Mouse (Mus musculus): ENCODE measurements around the gene Slc7a4. TPM values are rescaled to one million over a fixed set of nuclear protein-coding genes. Genes with fewer than 3 reads are reported as not detected.

The Slc7a4 gene
- total RNA-seq, 2 experiments from 2014 or later: 102 to 105 TPM

DNA sequence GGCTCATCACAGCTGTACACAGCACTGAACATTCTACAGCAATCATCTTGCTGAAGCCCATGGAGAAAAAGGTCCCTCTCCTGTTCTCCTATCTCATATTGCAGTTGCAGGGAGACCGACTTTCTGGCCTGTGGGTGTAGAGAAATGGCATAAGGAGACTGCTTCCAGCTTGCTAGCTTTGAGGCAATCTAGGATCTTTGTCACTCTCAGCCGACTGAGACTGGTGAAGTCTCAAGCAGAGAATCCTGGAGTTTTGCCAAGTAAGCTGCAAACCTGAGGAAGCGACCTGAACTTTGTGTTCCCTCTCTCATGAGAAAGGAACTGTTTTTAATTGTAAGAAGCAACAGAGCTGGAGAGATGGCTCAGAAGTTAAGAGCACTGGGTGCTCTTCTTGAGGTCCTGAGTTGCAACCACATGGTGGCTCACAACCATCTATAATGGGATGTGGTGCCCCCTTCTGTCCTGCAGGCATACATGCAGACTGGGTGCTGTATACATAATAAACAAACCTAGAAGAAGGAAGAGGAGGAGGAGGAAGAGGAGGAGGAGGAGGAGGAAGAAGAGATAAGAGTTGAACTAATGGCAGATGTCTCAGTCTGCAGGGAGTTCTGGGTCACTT lies 18.0 kb upstream of the Slc7a4 start:
- no peak overlapping the region for H3K27ac ChIP-seq
- peak; percentile 51 for TF ChIP-seq CTCF (conservative IDR thresholded peaks at IDR 0.05)
- DNase-seq (ENCODE audit: low spot score in 2 of 2): no peak
- H3K4me3 ChIP-seq: no peak overlapping the region

- no peak for DNase-seq (ENCODE audit: low spot score in 2 of 2)
- no peak overlapping the region for H3K4me3 ChIP-seq
- no peak overlapping the region for H3K27ac ChIP-seq
- TF ChIP-seq CTCF (conservative IDR thresholded peaks at IDR 0.05): no peak
Measured at GRCm38 (mm10) chr16:17590731-17591130, 7.7 kb upstream of the Slc7a4 start.

DNA sequence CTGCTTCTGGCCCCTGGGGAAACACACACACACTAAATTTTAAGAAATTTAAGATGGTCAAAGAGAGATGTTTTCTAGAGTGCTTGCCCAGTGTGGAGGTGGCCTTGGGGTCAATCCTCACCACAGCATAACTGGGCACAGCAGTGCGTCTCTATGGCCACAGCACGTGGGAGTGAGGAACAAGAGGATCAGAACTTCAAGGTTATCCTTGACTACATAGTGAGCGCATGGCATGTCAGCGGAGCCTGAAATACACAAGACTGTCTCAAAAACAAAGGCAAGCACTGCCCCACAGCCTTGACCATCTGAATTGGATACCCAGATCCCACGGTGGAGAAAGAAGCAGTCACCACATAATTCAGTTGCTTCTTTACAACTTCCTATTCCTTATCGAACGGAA lies 1.5 kb upstream of the Slc7a4 start:
- no peak for DNase-seq (ENCODE audit: low spot score in 2 of 2)
- H3K4me3 ChIP-seq: no peak overlapping the region
- H3K27ac ChIP-seq: no peak overlapping the region
- TF ChIP-seq CTCF (conservative IDR thresholded peaks at IDR 0.05): no peak

DNA sequence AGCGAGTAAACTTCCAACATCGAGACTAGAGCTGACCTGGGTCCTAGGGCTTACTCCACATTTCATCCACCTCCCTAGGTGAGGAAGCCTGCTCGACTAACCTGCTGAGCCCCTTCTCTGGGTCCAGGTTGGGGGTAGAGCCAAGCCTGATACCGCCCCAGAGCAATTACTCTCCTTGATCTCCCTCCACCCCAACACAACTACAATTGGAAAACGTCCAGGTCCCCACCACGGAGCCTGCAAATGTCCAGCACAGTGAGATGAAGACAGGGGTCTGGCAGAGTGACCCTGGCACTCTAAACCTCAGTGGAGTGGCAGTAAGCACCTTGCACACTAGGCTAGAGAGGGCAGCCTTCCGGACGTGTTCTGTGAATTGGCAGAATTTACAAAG lies 6.2 kb downstream of the Slc7a4 start:
- peak overlapping the region; percentile 92 for H3K27ac ChIP-seq
- DNase-seq (ENCODE audit: low spot score in 2 of 2): no peak
- no peak for TF ChIP-seq CTCF (conservative IDR thresholded peaks at IDR 0.05)

GRCm38 (mm10) chr16:17575870-17576824 lies 6.9 kb downstream of the Slc7a4 start:
- peak overlapping the region; percentile 92 for H3K27ac ChIP-seq
- no peak for TF ChIP-seq CTCF (conservative IDR thresholded peaks at IDR 0.05)
- DNase-seq (ENCODE audit: low spot score in 2 of 2): peak; percentile 76 to 82
- H3K4me3 ChIP-seq: peak overlapping the region; percentile 90

More for the DNA sequence above, 6.2 kb downstream of the Slc7a4 start:
- peak overlapping the region; percentile 90 for H3K4me3 ChIP-seq

GRCm38 (mm10) chr16:17566186-17566585 lies 16.8 kb downstream of the Slc7a4 start:
- DNase-seq (ENCODE audit: low spot score in 2 of 2): no peak
- peak; percentile 34 for TF ChIP-seq CTCF (conservative IDR thresholded peaks at IDR 0.05)
- H3K27ac ChIP-seq: no peak overlapping the region
- H3K4me3 ChIP-seq: no peak overlapping the region

GRCm38 (mm10) chr16:17564771-17565170 lies 18.2 kb downstream of the Slc7a4 start:
- Histone ChIP-seq H3K4me3 (no peak overlapping the region), H3K27ac (no peak overlapping the region)
- no peak for DNase-seq (ENCODE audit: low spot score in 2 of 2)
- TF ChIP-seq CTCF (conservative IDR thresholded peaks at IDR 0.05): no peak

- Histone ChIP-seq H3K27ac (peak overlapping the region; percentile 43; the same call in 1 of the 2 replicates), H3K4me3 (no peak overlapping the region)
- DNase-seq (ENCODE audit: low spot score in 2 of 2): no peak
- TF ChIP-seq CTCF (conservative IDR thresholded peaks at IDR 0.05): no peak
Measured at GRCm38 (mm10) chr16:17564221-17564620, 18.8 kb downstream of the Slc7a4 start.

- DNase-seq (ENCODE audit: low spot score in 2 of 2): no peak
- Histone ChIP-seq H3K27ac (peak overlapping the region; percentile 43; the same call in 1 of the 2 replicates), H3K4me3 (no peak overlapping the region)
- no peak for TF ChIP-seq CTCF (conservative IDR thresholded peaks at IDR 0.05)
Measured at GRCm38 (mm10) chr16:17563580-17563979, 19.4 kb downstream of the Slc7a4 start.

- DNase-seq (ENCODE audit: low spot score in 2 of 2): no peak
- TF ChIP-seq CTCF (conservative IDR thresholded peaks at IDR 0.05): no peak
- Histone ChIP-seq H3K27ac (peak within 1 kb of the TSS; percentile 70), H3K4me3 (peak within 1 kb of the TSS; percentile 48)
Measured at GRCm38 (mm10) chr16:17561751-17562208, 21.2 kb downstream of the Slc7a4 start, which contains the start of gene P2rx6. P2rx6 (plus strand) TSS chr16:17561885.

DNA sequence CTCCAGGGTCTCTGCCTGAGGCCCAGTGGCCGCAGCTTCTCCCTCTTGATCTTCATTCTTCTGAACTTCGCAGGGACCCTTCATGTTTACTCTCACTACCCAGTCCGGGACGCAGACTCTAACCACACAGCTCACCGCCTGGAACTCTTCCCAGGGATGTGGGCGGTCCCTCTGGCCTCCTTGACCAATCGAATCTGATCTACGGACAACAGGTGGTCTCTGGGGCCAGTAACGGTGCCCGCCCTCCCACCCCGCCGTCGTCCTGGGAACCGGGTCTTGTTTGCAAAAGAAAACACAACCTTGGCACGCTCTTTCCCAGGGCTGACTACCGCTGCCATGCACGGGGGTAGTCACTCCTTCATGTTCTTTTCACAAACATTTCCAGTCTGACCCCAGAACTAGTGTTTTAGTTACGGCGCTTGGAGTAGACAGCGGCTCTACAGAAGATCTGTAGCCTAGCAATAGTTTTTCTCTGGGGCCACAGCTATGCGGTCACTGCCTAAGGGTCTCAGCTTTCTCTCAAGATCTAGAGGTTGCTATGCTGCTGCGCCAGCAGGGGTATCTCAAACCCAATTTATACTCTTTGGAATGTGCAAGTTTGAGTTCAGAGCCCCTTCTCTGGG lies 21.8 kb downstream of the Slc7a4 start, which contains the start of gene Lrrc74b:
Gene Lrrc74b (minus strand): TSS at position 120 of the 623 bp plus-strand sequence.
- 0 out of 2 replicates have a peak, but pooled peaks have one; percentile 6 for TF ChIP-seq CTCF (conservative IDR thresholded peaks at IDR 0.05)
- H3K27ac ChIP-seq: peak within 1 kb of the TSS; percentile 70
- peak within 1 kb of the TSS; percentile 48 for H3K4me3 ChIP-seq
- no peak for DNase-seq (ENCODE audit: low spot score in 2 of 2)

- Histone ChIP-seq H3K4me3 (no peak overlapping the region), H3K27ac (no peak overlapping the region)
- no peak for DNase-seq (ENCODE audit: low spot score in 2 of 2)
- TF ChIP-seq CTCF (conservative IDR thresholded peaks at IDR 0.05): no peak
Measured at GRCm38 (mm10) chr16:17559396-17560027, 23.5 kb downstream of the Slc7a4 start.

Measured in layer of hippocampus, adult 2 months (tissue).